Mouse (Mus musculus): ENCODE measurements around the gene Plcz1. TPM values are rescaled to one million over a fixed set of nuclear protein-coding genes. Genes with fewer than 3 reads are reported as not detected.

The Plcz1 gene
- 0.16 and 0.50 TPM in 2 replicates for polyA plus RNA-seq (2014; fragmentation: Nextera tagmentation; extraction: Ambion mirVana)

GRCm38 (mm10) chr6:140041357-140041756 is at the start of gene Plcz1:
Gene Plcz1 (minus strand): TSS chr6:140041457.
- no peak within 1 kb of the TSS for H3K27ac ChIP-seq (replicated peaks; ENCODE audit: low read depth, low read length)
- no peaks in the 10 kb centered on the region for H3K36me3 ChIP-seq (ENCODE audit: control insufficient read depth, insufficient read depth, low read length)
- DNase-seq (no peak), ATAC-seq (ENCODE audit: low FRiP score, low TSS enrichment) (no peak)
- 95% methylated on average over 5 of the region's 5 CpGs for WGBS
- H3K27me3 ChIP-seq (ENCODE audit: control insufficient read depth, insufficient read depth, low read length), result no peaks in the 10 kb centered on the region
- H3K9me3 ChIP-seq (ENCODE audit: control insufficient read depth, low read length), result no peaks in the 10 kb centered on the region
- H3K4me2 ChIP-seq (ENCODE audit: low read length), result no peak within 1 kb of the TSS
- H3K4me3 ChIP-seq (replicated peaks; ENCODE audit: low read depth, low read length), result no peak within 1 kb of the TSS
- H3K9ac ChIP-seq (replicated peaks; ENCODE audit: low read length), result no peak within 1 kb of the TSS
- H3K4me1 ChIP-seq (ENCODE audit: control insufficient read depth, insufficient read depth, low read length), result no peaks in the 10 kb centered on the region

GRCm38 (mm10) chr6:140089855-140090254 is 48.6 kb upstream of the Plcz1 start:
- ATAC-seq (ENCODE audit: low FRiP score, low TSS enrichment) (no peak), DNase-seq (no peak)
- no peak overlapping the region for H3K4me2 ChIP-seq (ENCODE audit: low read length)
- H3K27me3 ChIP-seq (ENCODE audit: control insufficient read depth, insufficient read depth, low read length), result no peaks in the 10 kb centered on the region
- H3K4me3 ChIP-seq (replicated peaks; ENCODE audit: low read depth, low read length), result no peak overlapping the region
- H3K27ac ChIP-seq (replicated peaks; ENCODE audit: low read depth, low read length), result no peak overlapping the region
- H3K36me3 ChIP-seq (ENCODE audit: control insufficient read depth, insufficient read depth, low read length), result no peaks in the 10 kb centered on the region
- 94% methylated on average over 5 of the region's 5 CpGs for WGBS
- no peaks in the 10 kb centered on the region for H3K4me1 ChIP-seq (ENCODE audit: control insufficient read depth, insufficient read depth, low read length)
- H3K9ac ChIP-seq (replicated peaks; ENCODE audit: low read length), result no peak overlapping the region
- H3K9me3 ChIP-seq (ENCODE audit: control insufficient read depth, low read length), result no peaks in the 10 kb centered on the region

DNA sequence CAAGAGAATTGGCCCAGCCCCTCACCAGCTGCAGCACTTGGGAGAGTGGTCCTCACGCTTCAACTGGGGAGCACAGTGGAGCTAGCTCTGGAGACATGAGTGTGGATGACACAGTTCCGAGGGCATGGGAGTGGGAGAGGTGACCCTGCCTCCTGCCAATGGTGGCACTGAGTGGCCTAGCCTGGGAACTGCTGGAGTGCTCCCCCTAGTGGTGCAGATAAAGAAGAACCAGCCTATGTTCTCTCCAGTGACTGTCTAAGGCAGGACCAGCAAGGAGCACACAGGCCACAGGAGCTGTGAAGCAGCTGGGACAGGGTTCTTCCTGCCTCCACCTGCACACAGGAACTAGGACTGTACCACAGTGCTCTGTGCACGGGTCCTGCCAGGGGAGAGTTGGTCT is 40.5 kb upstream of the Plcz1 start:
- H3K4me2 ChIP-seq (ENCODE audit: low read length), result no peak overlapping the region
- no peaks in the 10 kb centered on the region for H3K9me3 ChIP-seq (ENCODE audit: control insufficient read depth, low read length)
- H3K4me3 ChIP-seq (replicated peaks; ENCODE audit: low read depth, low read length), result no peak overlapping the region
- DNase-seq (no peak), ATAC-seq (ENCODE audit: low FRiP score, low TSS enrichment) (peak; percentile 53)
- no peak overlapping the region for H3K9ac ChIP-seq (replicated peaks; ENCODE audit: low read length)
- H3K36me3 ChIP-seq (ENCODE audit: control insufficient read depth, insufficient read depth, low read length), result no peaks in the 10 kb centered on the region
- H3K27ac ChIP-seq (replicated peaks; ENCODE audit: low read depth, low read length), result no peak overlapping the region
- no peaks in the 10 kb centered on the region for H3K27me3 ChIP-seq (ENCODE audit: control insufficient read depth, insufficient read depth, low read length)
- 76% methylated on average over 3 of the region's 3 CpGs for WGBS
- no peaks in the 10 kb centered on the region for H3K4me1 ChIP-seq (ENCODE audit: control insufficient read depth, insufficient read depth, low read length)

- H3K4me3 ChIP-seq (replicated peaks; ENCODE audit: low read depth, low read length), result no peak overlapping the region
- no peaks in the 10 kb centered on the region for H3K27me3 ChIP-seq (ENCODE audit: control insufficient read depth, insufficient read depth, low read length)
- no peaks in the 10 kb centered on the region for H3K4me1 ChIP-seq (ENCODE audit: control insufficient read depth, insufficient read depth, low read length)
- no peak overlapping the region for H3K4me2 ChIP-seq (ENCODE audit: low read length)
- no peaks in the 10 kb centered on the region for H3K36me3 ChIP-seq (ENCODE audit: control insufficient read depth, insufficient read depth, low read length)
- no peaks in the 10 kb centered on the region for H3K9me3 ChIP-seq (ENCODE audit: control insufficient read depth, low read length)
- no peak overlapping the region for H3K9ac ChIP-seq (replicated peaks; ENCODE audit: low read length)
- no peak for ATAC-seq (ENCODE audit: low FRiP score, low TSS enrichment)
- 87% methylated on average over 7 of the region's 7 CpGs for WGBS
- H3K27ac ChIP-seq (replicated peaks; ENCODE audit: low read depth, low read length), result no peak overlapping the region
- DNase-seq, result no peak
These were observed 39.7 kb upstream of the Plcz1 start for GRCm38 (mm10) chr6:140080933-140081332.

GRCm38 (mm10) chr6:140069177-140069576 is 27.9 kb upstream of the Plcz1 start:
- no peaks in the 10 kb centered on the region; the same call in 1 of the 2 replicates for H3K9me3 ChIP-seq (ENCODE audit: control insufficient read depth, low read length)
- 84% methylated on average over 8 of the region's 8 CpGs for WGBS

GRCm38 (mm10) chr6:140054271-140054928 is 13.1 kb upstream of the Plcz1 start:
- H3K4me1 ChIP-seq (ENCODE audit: control insufficient read depth, insufficient read depth, low read length), result no peaks in the 10 kb centered on the region
- DNase-seq, result peak; percentile 20

More at GRCm38 (mm10) chr6:140069177-140069576, 27.9 kb upstream of the Plcz1 start:
- Histone ChIP-seq H3K27ac (replicated peaks; ENCODE audit: low read depth, low read length) (no peak overlapping the region), H3K4me1 (ENCODE audit: control insufficient read depth, insufficient read depth, low read length) (no peaks in the 10 kb centered on the region), H3K9ac (replicated peaks; ENCODE audit: low read length) (no peak overlapping the region), H3K27me3 (ENCODE audit: control insufficient read depth, insufficient read depth, low read length) (no peaks in the 10 kb centered on the region), H3K4me2 (ENCODE audit: low read length) (no peak overlapping the region), H3K4me3 (replicated peaks; ENCODE audit: low read depth, low read length) (no peak overlapping the region), H3K36me3 (ENCODE audit: control insufficient read depth, insufficient read depth, low read length) (no peaks in the 10 kb centered on the region)
- ATAC-seq (ENCODE audit: low FRiP score, low TSS enrichment), result no peak
- no peak for DNase-seq

GRCm38 (mm10) chr6:140051476-140051875 is 10.2 kb upstream of the Plcz1 start:
- Histone ChIP-seq H3K36me3 (ENCODE audit: control insufficient read depth, insufficient read depth, low read length) (no peaks in the 10 kb centered on the region), H3K27me3 (ENCODE audit: control insufficient read depth, insufficient read depth, low read length) (no peaks in the 10 kb centered on the region), H3K4me2 (ENCODE audit: low read length) (no peak overlapping the region), H3K4me3 (replicated peaks; ENCODE audit: low read depth, low read length) (no peak overlapping the region), H3K27ac (replicated peaks; ENCODE audit: low read depth, low read length) (no peak overlapping the region), H3K4me1 (ENCODE audit: control insufficient read depth, insufficient read depth, low read length) (no peaks in the 10 kb centered on the region), H3K9ac (replicated peaks; ENCODE audit: low read length) (no peak overlapping the region), H3K9me3 (ENCODE audit: control insufficient read depth, low read length) (no peaks in the 10 kb centered on the region)
- 88% methylated on average over 5 of the region's 5 CpGs for WGBS
- DNase-seq, result no peak
- no peak for ATAC-seq (ENCODE audit: low FRiP score, low TSS enrichment)

More at GRCm38 (mm10) chr6:140054271-140054928, 13.1 kb upstream of the Plcz1 start:
- H3K36me3 ChIP-seq (ENCODE audit: control insufficient read depth, insufficient read depth, low read length), result no peaks in the 10 kb centered on the region
- no peak for ATAC-seq (ENCODE audit: low FRiP score, low TSS enrichment)
- no peak overlapping the region for H3K9ac ChIP-seq (replicated peaks; ENCODE audit: low read length)
- no peaks in the 10 kb centered on the region for H3K27me3 ChIP-seq (ENCODE audit: control insufficient read depth, insufficient read depth, low read length)
- H3K27ac ChIP-seq (replicated peaks; ENCODE audit: low read depth, low read length), result no peak overlapping the region
- H3K4me2 ChIP-seq (ENCODE audit: low read length), result no peak overlapping the region
- H3K9me3 ChIP-seq (ENCODE audit: control insufficient read depth, low read length), result no peaks in the 10 kb centered on the region
- 77% methylated on average over 5 of the region's 5 CpGs for WGBS
- H3K4me3 ChIP-seq (replicated peaks; ENCODE audit: low read depth, low read length), result no peak overlapping the region

GRCm38 (mm10) chr6:140040952-140041351 is 305 bp downstream of the Plcz1 start, which contains the start of gene Capza3:
Gene Capza3 (plus strand): TSS chr6:140041252.
- Histone ChIP-seq H3K36me3 (ENCODE audit: control insufficient read depth, insufficient read depth, low read length) (no peaks in the 10 kb centered on the region), H3K4me3 (replicated peaks; ENCODE audit: low read depth, low read length) (no peak within 1 kb of the TSS), H3K4me1 (ENCODE audit: control insufficient read depth, insufficient read depth, low read length) (no peaks in the 10 kb centered on the region), H3K9me3 (ENCODE audit: control insufficient read depth, low read length) (no peaks in the 10 kb centered on the region), H3K27ac (replicated peaks; ENCODE audit: low read depth, low read length) (no peak within 1 kb of the TSS), H3K4me2 (ENCODE audit: low read length) (no peak within 1 kb of the TSS), H3K9ac (replicated peaks; ENCODE audit: low read length) (no peak within 1 kb of the TSS), H3K27me3 (ENCODE audit: control insufficient read depth, insufficient read depth, low read length) (no peaks in the 10 kb centered on the region)
- DNase-seq (no peak), ATAC-seq (ENCODE audit: low FRiP score, low TSS enrichment) (no peak)
- 94% methylated on average over 7 of the region's 7 CpGs for WGBS

- no peak for ATAC-seq (ENCODE audit: low FRiP score, low TSS enrichment)
- WGBS, result 91% methylated on average over 7 of the region's 7 CpGs
- no peaks in the 10 kb centered on the region for H3K4me1 ChIP-seq (ENCODE audit: control insufficient read depth, insufficient read depth, low read length)
- H3K4me3 ChIP-seq (replicated peaks; ENCODE audit: low read depth, low read length), result no peak overlapping the region
- H3K27me3 ChIP-seq (ENCODE audit: control insufficient read depth, insufficient read depth, low read length), result no peaks in the 10 kb centered on the region
- no peak for DNase-seq
- H3K9me3 ChIP-seq (ENCODE audit: control insufficient read depth, low read length), result no peaks in the 10 kb centered on the region
- no peak overlapping the region for H3K4me2 ChIP-seq (ENCODE audit: low read length)
- H3K36me3 ChIP-seq (ENCODE audit: control insufficient read depth, insufficient read depth, low read length), result no peaks in the 10 kb centered on the region
- H3K27ac ChIP-seq (replicated peaks; ENCODE audit: low read depth, low read length), result no peak overlapping the region
- no peak overlapping the region for H3K9ac ChIP-seq (replicated peaks; ENCODE audit: low read length)
These were observed 16.9 kb downstream of the Plcz1 start for GRCm38 (mm10) chr6:140024404-140024803.

Measured in midbrain, embryonic 14.5 days (tissue).